Mouse (Mus musculus) heart, postnatal 0 days (tissue): ENCODE data around the gene Frrs1l. TPM values are rescaled to one million over a fixed set of nuclear protein-coding genes. Genes with fewer than 3 reads are reported as not detected.

ENCODE experiments used
- ATAC-seq: fragments of 200-750 bp; cut with Nextera tagmentation; 2 replicates; pipeline ENCODE4 v1.8.0; 2017; ENCODE audit warnings: low read depth, moderate number of reproducible peaks, moderate library complexity; ENCODE audit not compliant: insufficient read depth
- DNase-seq: peaks from one replicate; pipeline ENCODE4 v3.0.0-alpha.2; 2016; ENCODE audit warnings: low spot score
- H3K27ac ChIP-seq: fragments of 300-500 bp; sonication (generic); 2 replicates; pipeline ENCODE4 v1.5.1; 2014; ENCODE audit warnings: low read depth, mild to moderate bottlenecking
- H3K27me3 ChIP-seq: fragments of 300-500 bp; sonication (generic); 2 replicates; pipeline ENCODE4 v1.6.1; 2014; ENCODE audit warnings: low read length, mixed read lengths; ENCODE audit not compliant: control insufficient read depth, insufficient read depth
- H3K36me3 ChIP-seq: fragments of 300-500 bp; sonication (generic); replicated peaks from 2 replicates; pipeline ENCODE4 v1.6.1; 2014; ENCODE audit warnings: low read length, mixed read lengths; ENCODE audit not compliant: control insufficient read depth, insufficient read depth
- H3K4me1 ChIP-seq: fragments of 300-500 bp; sonication (generic); 2 replicates; pipeline ENCODE4 v1.6.1; 2014; ENCODE audit warnings: antibody characterized with exemption; ENCODE audit not compliant: control insufficient read depth, insufficient read depth
- H3K4me2 ChIP-seq: fragments of 300-500 bp; sonication (generic); 2 replicates; pipeline ENCODE4 v1.6.1; 2014; ENCODE audit warnings: low read depth, mild to moderate bottlenecking, low read length, moderate library complexity
- H3K4me3 ChIP-seq: fragments of 300-500 bp; sonication (generic); 2 replicates; pipeline ENCODE4 v1.5.1; 2014; ENCODE audit warnings: low read depth, low read length
- H3K9ac ChIP-seq: fragments of 300-500 bp; sonication (generic); replicated peaks from 2 replicates; pipeline ENCODE4 v1.6.1; 2014; ENCODE audit warnings: low read depth, low read length, mixed read lengths
- H3K9me3 ChIP-seq: fragments of 300-500 bp; sonication (generic); replicated peaks from 2 replicates; pipeline ENCODE4 v1.6.1; 2016; ENCODE audit warnings: low read length; ENCODE audit not compliant: control insufficient read depth
- CTCF ChIP-seq: IDR thresholded peaks from 2 replicates; pipeline ENCODE4 v1.5.1; 2016; ENCODE audit warnings: antibody characterized with exemption, control low read depth, low read depth
- EP300 ChIP-seq: IDR thresholded peaks from 2 replicates; pipeline ENCODE4 v1.6.1; 2016; ENCODE audit warnings: antibody characterized with exemption, low read depth
- WGBS: fragments of 180-500 bp; shearing (Covaris S2); extraction: QIAGEN DNeasy Blood & Tissue Kit; methylation state at CpG from one replicate; pipeline ENCODE4 v1.1.7; 2014; 5-methylcytosine and 5-hydroxymethylcytosine counted together
- polyA plus RNA-seq: library from polyadenylated mRNA; unstranded; fragments of >200 nt; fragmentation: Nextera tagmentation; extraction: Ambion mirVana; gene quantifications from 2 replicates; pipeline ENCODE4 v1.2.1, GENCODE M21; 2015
- total RNA-seq: library from RNA; depleted of rRNA; stranded (reverse); fragments of >200 nt; gene quantifications from 2 replicates; pipeline ENCODE4 v1.2.3, GENCODE M21; 2014; ENCODE audit warnings: low replicate concordance; rRNA removed

The Frrs1l gene
- total RNA-seq = not detected in 2 replicates
- 0.05 TPM in 1 of 2 replicates, not detected in the other for polyA plus RNA-seq

GRCm38 (mm10) chr4:56990215-56990584 lies at the start of gene Frrs1l:
Frrs1l (minus strand) TSS chr4:56990391.
- WGBS = 1% methylated on average over 36 of the region's 44 CpGs
- no peak for ATAC-seq

GRCm38 (mm10) chr4:57039127-57040031 lies 49.2 kb upstream of the Frrs1l start:
- Histone ChIP-seq H3K27me3 (0 out of 2 replicates have a peak, but pooled peaks cover 2% of the 10 kb centered on the region), H3K4me1 (no peaks in the 10 kb centered on the region), H3K27ac (no peak overlapping the region), H3K9ac (no peak overlapping the region), H3K9me3 (peaks cover 4% of the 10 kb centered on the region; the same call in 1 of the 2 replicates), H3K4me2 (peak overlapping the region; percentile 33), H3K4me3 (peak overlapping the region; percentile 7; the same call in 1 of the 2 replicates), H3K36me3 (no peaks in the 10 kb centered on the region)
- WGBS = 16% methylated on average over 21 of the region's 23 CpGs
- DNase-seq (no peak), ATAC-seq (no peak)
- TF ChIP-seq CTCF = no peak
- TF ChIP-seq EP300 = no peak

More at GRCm38 (mm10) chr4:56990215-56990584, at the start of gene Frrs1l:
- Histone ChIP-seq H3K4me3 (peak within 1 kb of the TSS; percentile 54), H3K36me3 (no peaks in the 10 kb centered on the region), H3K4me1 (no peaks in the 10 kb centered on the region), H3K27me3 (peaks cover 32% of the 10 kb centered on the region), H3K4me2 (peak within 1 kb of the TSS; percentile 91), H3K9ac (peak within 1 kb of the TSS; percentile 37), H3K27ac (no peak within 1 kb of the TSS), H3K9me3 (no peaks in the 10 kb centered on the region)
- TF ChIP-seq EP300 (no peak), CTCF (no peak)
- no peak for DNase-seq

GRCm38 (mm10) chr4:57037554-57037953 lies 47.4 kb upstream of the Frrs1l start:
- H3K27ac ChIP-seq = no peak overlapping the region

DNA sequence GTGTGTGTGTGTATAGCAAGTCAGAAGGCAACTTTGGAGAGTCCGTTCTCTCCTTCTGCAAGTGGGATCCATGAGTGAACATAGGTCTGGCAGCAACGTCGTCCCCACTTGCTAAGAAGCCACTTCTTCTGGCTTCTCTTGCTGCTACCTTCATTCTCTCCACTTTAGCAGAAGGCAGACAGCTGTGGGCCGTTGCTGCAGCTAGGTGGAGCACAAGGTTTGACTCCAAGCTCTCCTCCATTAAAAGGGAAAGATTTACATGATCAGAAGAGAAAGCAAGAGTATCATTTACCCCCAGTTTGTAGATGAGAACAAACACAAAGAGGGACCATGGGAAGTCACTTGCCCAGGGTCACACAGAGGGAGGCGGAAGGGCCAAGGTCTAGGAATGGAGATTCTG lies 44.0 kb upstream of the Frrs1l start:
- Histone ChIP-seq H3K27me3 (no peaks in the 10 kb centered on the region), H3K9me3 (no peaks in the 10 kb centered on the region), H3K36me3 (no peaks in the 10 kb centered on the region), H3K27ac (no peak overlapping the region), H3K4me2 (no peak overlapping the region), H3K9ac (no peak overlapping the region), H3K4me1 (no peaks in the 10 kb centered on the region), H3K4me3 (no peak overlapping the region)
- ATAC-seq = no peak
- TF ChIP-seq CTCF (no peak; the same call in 1 of the 2 replicates), EP300 (no peak)
- DNase-seq = no peak
- WGBS = 70% methylated on average over 5 of the region's 5 CpGs

More at GRCm38 (mm10) chr4:57037554-57037953, 47.4 kb upstream of the Frrs1l start:
- Histone ChIP-seq H3K4me1 (no peaks in the 10 kb centered on the region), H3K9me3 (no peaks in the 10 kb centered on the region), H3K27me3 (0 out of 2 replicates have a peak, but pooled peaks cover 2% of the 10 kb centered on the region), H3K36me3 (no peaks in the 10 kb centered on the region), H3K4me3 (no peak overlapping the region), H3K9ac (no peak overlapping the region), H3K4me2 (no peak overlapping the region)
- TF ChIP-seq CTCF (no peak), EP300 (no peak)
- 71% methylated on average over 7 of the region's 7 CpGs for WGBS
- DNase-seq (no peak), ATAC-seq (no peak)

- H3K27me3 ChIP-seq = no peaks in the 10 kb centered on the region
- no peak overlapping the region for H3K4me2 ChIP-seq
- no peak for TF ChIP-seq EP300
- no peak for TF ChIP-seq CTCF
- no peak for DNase-seq
- no peaks in the 10 kb centered on the region for H3K9me3 ChIP-seq
- 60% methylated on average over 4 of the region's 4 CpGs for WGBS
- H3K4me1 ChIP-seq = no peaks in the 10 kb centered on the region
- H3K9ac ChIP-seq = no peak overlapping the region
- no peak for ATAC-seq
- H3K4me3 ChIP-seq = no peak overlapping the region
- H3K27ac ChIP-seq = no peak overlapping the region
- no peaks in the 10 kb centered on the region for H3K36me3 ChIP-seq
Observed at GRCm38 (mm10) chr4:57031440-57031839, 41.2 kb upstream of the Frrs1l start.
